Mouse (Mus musculus) stomach, embryonic 14.5 days (tissue): ENCODE results near the gene Fam172a. TPM values are rescaled to one million over a fixed set of nuclear protein-coding genes. Genes with fewer than 3 reads are reported as not detected.

Experiments
- ATAC-seq: fragments of 200-750 bp; cut with Nextera tagmentation; 2 replicates; pipeline ENCODE4 v1.8.0; 2017; ENCODE audit warnings: low read depth, moderate TSS enrichment; ENCODE audit not compliant: insufficient number of reproducible peaks, insufficient read depth, low FRiP score
- H3K27ac ChIP-seq: fragments of 300-500 bp; sonication (generic); 2 replicates; pipeline ENCODE4 v1.5.1; 2014; ENCODE audit warnings: mild to moderate bottlenecking, low read length, moderate library complexity, mixed read lengths
- H3K27me3 ChIP-seq: fragments of 300-500 bp; sonication (generic); 2 replicates; pipeline ENCODE4 v1.6.1; 2014; ENCODE audit warnings: low read length, control low read depth, mixed read lengths; ENCODE audit not compliant: control insufficient read depth, insufficient read depth
- H3K36me3 ChIP-seq: fragments of 300-500 bp; sonication (generic); 2 replicates; pipeline ENCODE4 v1.6.1; 2014; ENCODE audit warnings: mild to moderate bottlenecking, control low read depth, low read length, moderate library complexity, mixed read lengths; ENCODE audit not compliant: control insufficient read depth, insufficient read depth
- H3K4me1 ChIP-seq: fragments of 300-500 bp; sonication (generic); 2 replicates; pipeline ENCODE4 v1.6.1; 2014; ENCODE audit warnings: low read length, control low read depth, mixed read lengths; ENCODE audit not compliant: control insufficient read depth, insufficient read depth
- H3K4me2 ChIP-seq: fragments of 300-500 bp; sonication (generic); replicated peaks from 2 replicates; pipeline ENCODE4 v1.6.1; 2014; ENCODE audit warnings: low read depth, low read length, control low read depth
- H3K4me3 ChIP-seq: fragments of 300-500 bp; sonication (generic); 2 replicates; pipeline ENCODE4 v1.5.1; 2014; ENCODE audit warnings: low read depth, low read length, control low read depth
- H3K9ac ChIP-seq: fragments of 300-500 bp; sonication (generic); replicated peaks from 2 replicates; pipeline ENCODE4 v1.6.1; 2014; ENCODE audit warnings: low read depth, mild to moderate bottlenecking, control low read depth, low read length, moderate library complexity, mixed read lengths
- H3K9me3 ChIP-seq: fragments of 300-500 bp; sonication (generic); 2 replicates; pipeline ENCODE4 v1.6.1; 2016; ENCODE audit warnings: low read depth, low read length, control low read depth; ENCODE audit not compliant: control insufficient read depth
- WGBS: fragments of 180-500 bp; shearing (Covaris S2); extraction: QIAGEN DNeasy Blood & Tissue Kit; methylation state at CpG from one replicate; pipeline ENCODE4 v1.1.7; 2014; 5-methylcytosine and 5-hydroxymethylcytosine counted together
- polyA plus RNA-seq: library from polyadenylated mRNA; unstranded; fragments of >200 nt; fragmentation: Nextera tagmentation; extraction: Ambion mirVana; gene quantifications from 2 replicates; pipeline ENCODE4 v1.2.1, GENCODE M21; 2014

Gene Fam172a
- polyA plus RNA-seq, 1 experiment from 2014 or later = 33.3 TPM

GRCm38 (mm10) chr13:78186340-78186946, 484.6 kb downstream of the Fam172a start:
- WGBS = 38% methylated on average over 12 of the region's 12 CpGs
- no peak overlapping the region for H3K9ac ChIP-seq
- peaks cover 3% of the 10 kb centered on the region; the same call in 1 of the 2 replicates for H3K4me1 ChIP-seq
- H3K27ac ChIP-seq = no peak overlapping the region
- peaks cover 14% of the 10 kb centered on the region; the same call in 1 of the 2 replicates for H3K27me3 ChIP-seq
- H3K4me3 ChIP-seq = no peak overlapping the region
- no peak overlapping the region for H3K4me2 ChIP-seq
- H3K36me3 ChIP-seq = peaks cover 3% of the 10 kb centered on the region
- H3K9me3 ChIP-seq = no peaks in the 10 kb centered on the region
- no peak for ATAC-seq

- H3K9ac ChIP-seq = no peak overlapping the region
- H3K27ac ChIP-seq = no peak overlapping the region
- 66% methylated on average over 5 of the region's 5 CpGs for WGBS
- ATAC-seq = no peak
- H3K4me2 ChIP-seq = no peak overlapping the region
- H3K27me3 ChIP-seq = peaks cover 11% of the 10 kb centered on the region; the same call in 1 of the 2 replicates
- H3K4me3 ChIP-seq = no peak overlapping the region
- peaks cover 3% of the 10 kb centered on the region for H3K36me3 ChIP-seq
- H3K4me1 ChIP-seq = no peaks in the 10 kb centered on the region; the same call in 1 of the 2 replicates
- H3K9me3 ChIP-seq = no peaks in the 10 kb centered on the region
Measured at GRCm38 (mm10) chr13:78187833-78188232, 486.0 kb downstream of the Fam172a start.

- Histone ChIP-seq H3K9ac (no peak overlapping the region), H3K4me2 (no peak overlapping the region), H3K9me3 (no peaks in the 10 kb centered on the region), H3K27ac (no peak overlapping the region), H3K4me1 (no peaks in the 10 kb centered on the region; the same call in 1 of the 2 replicates), H3K27me3 (peaks cover 11% of the 10 kb centered on the region; the same call in 1 of the 2 replicates), H3K36me3 (peaks cover 3% of the 10 kb centered on the region), H3K4me3 (no peak overlapping the region)
- 48% methylated on average over 10 of the region's 10 CpGs for WGBS
- ATAC-seq = no peak
Measured at GRCm38 (mm10) chr13:78189586-78189985, 487.8 kb downstream of the Fam172a start.

- Histone ChIP-seq H3K4me3 (peak overlapping the region; percentile 81; the same call in 1 of the 2 replicates), H3K4me1 (peaks cover 4% of the 10 kb centered on the region; the same call in 1 of the 2 replicates), H3K27ac (peak overlapping the region; percentile 68; the same call in 1 of the 2 replicates), H3K9ac (peak overlapping the region; percentile 29), H3K4me2 (peak overlapping the region; percentile 60), H3K36me3 (peaks cover 10% of the 10 kb centered on the region), H3K9me3 (no peaks in the 10 kb centered on the region), H3K27me3 (no peaks in the 10 kb centered on the region)
- WGBS = 23% methylated on average over 4 of the region's 4 CpGs
- no peak for ATAC-seq
Measured at GRCm38 (mm10) chr13:78193211-78193610, 491.4 kb downstream of the Fam172a start.

- Histone ChIP-seq H3K27me3 (no peaks in the 10 kb centered on the region), H3K4me2 (peak overlapping the region; percentile 60), H3K9me3 (no peaks in the 10 kb centered on the region), H3K36me3 (peaks cover 10% of the 10 kb centered on the region), H3K4me3 (peak overlapping the region; percentile 81), H3K9ac (peak overlapping the region; percentile 80), H3K27ac (peak overlapping the region; percentile 74), H3K4me1 (peaks cover 4% of the 10 kb centered on the region; the same call in 1 of the 2 replicates)
- ATAC-seq = no peak
- 13% methylated on average over 26 of the region's 26 CpGs for WGBS
Measured at GRCm38 (mm10) chr13:78194135-78194849, 492.5 kb downstream of the Fam172a start.

- H3K27ac ChIP-seq = peak overlapping the region; percentile 74
- no peak for ATAC-seq
- H3K4me3 ChIP-seq = peak overlapping the region; percentile 81
- H3K9me3 ChIP-seq = no peaks in the 10 kb centered on the region
- H3K27me3 ChIP-seq = no peaks in the 10 kb centered on the region
- H3K4me1 ChIP-seq = peaks cover 4% of the 10 kb centered on the region; the same call in 1 of the 2 replicates
- peak overlapping the region; percentile 60 for H3K4me2 ChIP-seq
- peak overlapping the region; percentile 80 for H3K9ac ChIP-seq
- WGBS = 3% methylated on average over 64 of the region's 64 CpGs
- H3K36me3 ChIP-seq = peaks cover 8% of the 10 kb centered on the region; the same call in 1 of the 2 replicates
Measured at GRCm38 (mm10) chr13:78194850-78195600, 493.2 kb downstream of the Fam172a start.

GRCm38 (mm10) chr13:78195601-78196115, 493.8 kb downstream of the Fam172a start:
- Histone ChIP-seq H3K4me1 (peaks cover 4% of the 10 kb centered on the region; the same call in 1 of the 2 replicates), H3K9ac (peak overlapping the region; percentile 80), H3K36me3 (peaks cover 8% of the 10 kb centered on the region; the same call in 1 of the 2 replicates), H3K9me3 (no peaks in the 10 kb centered on the region), H3K27ac (peak overlapping the region; percentile 74; the same call in 1 of the 2 replicates), H3K27me3 (no peaks in the 10 kb centered on the region), H3K4me3 (peak overlapping the region; percentile 81), H3K4me2 (peak overlapping the region; percentile 60)
- ATAC-seq = no peak
- 8% methylated on average over 13 of the region's 13 CpGs for WGBS
